Mouse (Mus musculus): ENCODE results near the gene Prr5l. TPM values are rescaled to one million over a fixed set of nuclear protein-coding genes. Genes with fewer than 3 reads are reported as not detected.

The Prr5l gene
- 5.7 and 6.8 TPM in 2 replicates for polyA plus RNA-seq (2015; fragmentation: Nextera tagmentation; extraction: Ambion mirVana)

DNA sequence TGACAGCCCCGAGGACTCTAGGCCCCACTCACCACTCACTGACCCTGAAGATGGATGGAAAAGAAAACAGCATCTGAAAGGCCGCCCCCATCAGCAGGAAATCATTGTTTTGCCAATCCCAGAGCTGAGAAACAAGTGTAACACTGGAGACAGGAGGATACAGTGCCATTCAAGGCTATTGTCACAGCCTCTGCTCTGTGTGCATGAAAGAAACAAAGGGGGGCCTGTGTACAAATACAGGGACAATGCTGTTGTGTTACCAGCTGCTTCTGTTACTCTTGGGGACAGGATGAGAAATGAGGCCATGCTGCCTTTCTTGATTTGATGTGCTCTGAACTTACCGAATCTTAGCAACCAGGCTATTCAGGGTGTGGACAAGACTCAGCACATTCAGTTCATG is at the start of gene Prr5l:
Gene Prr5l (minus strand): TSS at position 30 of the 400 bp plus-strand sequence.
- H3K27me3 ChIP-seq: peaks cover 29% of the 10 kb centered on the region
- WGBS: 10% methylated on average over 3 of the region's 3 CpGs
- H3K36me3 ChIP-seq: no peaks in the 10 kb centered on the region
- no peak within 1 kb of the TSS for H3K4me3 ChIP-seq
- 0 out of 2 replicates have a peak within 1 kb of the TSS, but pooled peaks have one; percentile 40 for H3K27ac ChIP-seq
- H3K9ac ChIP-seq: peak within 1 kb of the TSS; percentile 8; the same call in 1 of the 2 replicates
- H3K4me2 ChIP-seq: no peak within 1 kb of the TSS
- peaks cover 21% of the 10 kb centered on the region for H3K4me1 ChIP-seq (replicated peaks)
- no peak for ATAC-seq (ENCODE audit: low FRiP score)
- no peaks in the 10 kb centered on the region for H3K9me3 ChIP-seq

DNA sequence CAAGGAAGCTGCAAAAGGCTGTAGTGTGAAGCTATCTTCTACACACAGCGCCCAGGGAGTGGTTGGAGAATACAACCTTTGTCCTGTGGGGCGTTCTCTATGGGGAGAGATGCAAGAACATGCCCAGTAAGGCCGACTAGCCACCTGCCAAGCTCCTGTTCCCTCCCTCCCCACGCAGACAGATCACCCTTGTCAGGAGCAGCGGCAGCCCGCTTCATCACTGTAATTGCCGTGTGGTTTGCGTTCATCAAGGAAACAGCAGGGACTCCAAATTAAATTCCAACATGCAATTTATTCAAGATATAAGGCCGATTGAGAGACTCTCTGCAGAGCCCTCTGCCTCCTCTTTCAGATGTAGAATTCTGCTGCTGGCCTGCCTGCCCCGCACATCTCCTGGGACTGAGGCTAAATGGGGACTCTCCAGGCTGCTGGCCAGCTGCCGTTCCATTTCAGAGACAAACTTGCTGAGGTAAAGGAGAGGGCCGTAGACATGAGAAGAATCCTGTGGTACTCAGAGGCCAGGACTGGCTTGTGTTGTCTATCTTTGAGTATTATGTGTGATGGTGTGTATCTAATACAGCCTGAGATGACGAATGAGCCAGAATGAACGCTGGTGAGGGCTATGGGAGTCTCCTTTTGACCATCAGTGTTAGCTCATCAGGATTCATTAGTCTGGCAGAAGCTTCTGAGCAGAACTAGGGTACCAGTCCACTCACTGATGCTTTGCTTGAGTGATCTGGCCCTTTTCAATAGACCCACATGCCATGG is 49.5 kb upstream of the Prr5l start:
- no peaks in the 10 kb centered on the region for H3K9me3 ChIP-seq
- no peak overlapping the region for H3K4me3 ChIP-seq
- H3K27ac ChIP-seq: peak overlapping the region; percentile 84
- peak; percentile 81 for ATAC-seq (ENCODE audit: low FRiP score)
- H3K4me2 ChIP-seq: 0 out of 2 replicates have a peak overlapping the region, but pooled peaks have one; percentile 19
- H3K4me1 ChIP-seq (replicated peaks): peaks cover 18% of the 10 kb centered on the region
- no peaks in the 10 kb centered on the region for H3K27me3 ChIP-seq
- no peaks in the 10 kb centered on the region for H3K36me3 ChIP-seq
- WGBS: 51% methylated on average over 14 of the region's 14 CpGs
- peak overlapping the region; percentile 46; the same call in 1 of the 2 replicates for H3K9ac ChIP-seq

DNA sequence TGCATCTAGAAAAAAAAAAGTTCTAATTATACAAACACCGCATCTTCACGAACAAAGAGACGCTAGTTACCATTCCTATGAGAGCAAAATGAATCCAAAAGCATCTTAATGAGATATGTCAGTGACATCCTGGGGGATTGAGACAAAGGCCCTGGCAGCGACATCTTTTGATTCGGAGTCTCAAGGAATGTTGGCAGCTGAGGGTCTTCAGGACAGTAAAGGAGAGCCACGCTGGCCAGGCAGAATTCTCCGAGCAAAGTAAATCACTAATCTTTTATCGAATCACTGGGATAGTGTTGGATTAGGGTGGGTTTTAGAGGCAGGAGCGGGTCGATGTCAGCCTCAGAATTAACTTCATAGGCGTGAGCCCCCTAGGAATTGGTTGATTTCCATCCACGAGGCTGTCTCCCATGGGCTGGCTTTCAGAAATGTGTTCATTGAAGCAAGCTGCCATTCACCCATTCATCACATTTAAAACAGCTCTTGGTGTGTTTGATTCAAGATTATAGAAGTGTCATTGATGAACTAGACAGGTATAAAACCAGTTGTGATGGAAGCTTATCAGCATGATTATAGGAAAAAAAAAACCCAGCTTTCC is 42.9 kb upstream of the Prr5l start:
- Histone ChIP-seq H3K27me3 (no peaks in the 10 kb centered on the region), H3K4me2 (no peak overlapping the region), H3K9ac (no peak overlapping the region), H3K36me3 (no peaks in the 10 kb centered on the region), H3K4me1 (replicated peaks) (peaks cover 13% of the 10 kb centered on the region), H3K9me3 (no peaks in the 10 kb centered on the region), H3K27ac (peak overlapping the region; percentile 13; the same call in 1 of the 2 replicates), H3K4me3 (no peak overlapping the region)
- no peak for ATAC-seq (ENCODE audit: low FRiP score)
- 33% methylated on average over 12 of the region's 12 CpGs for WGBS

DNA sequence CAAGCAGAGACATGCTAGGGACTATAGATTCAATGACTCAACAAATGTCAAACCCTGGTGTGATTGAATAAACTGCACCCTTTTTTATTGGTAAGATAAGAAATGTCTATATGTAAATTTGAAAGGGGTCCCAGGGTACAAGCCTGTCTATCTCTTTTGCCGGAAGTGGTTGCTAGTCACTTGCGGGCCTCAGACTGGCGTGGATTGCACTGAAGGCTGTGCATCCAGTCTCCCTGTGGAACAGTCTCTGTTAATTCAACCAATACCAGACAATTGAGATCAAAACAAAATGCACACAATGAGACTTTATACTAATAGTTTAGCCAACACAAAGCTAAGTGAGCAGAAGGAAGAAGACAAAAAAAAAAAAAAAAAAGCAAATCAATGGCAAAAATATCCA is 42.4 kb upstream of the Prr5l start:
- Histone ChIP-seq H3K36me3 (no peaks in the 10 kb centered on the region), H3K9me3 (no peaks in the 10 kb centered on the region), H3K27me3 (no peaks in the 10 kb centered on the region), H3K27ac (no peak overlapping the region), H3K4me2 (no peak overlapping the region), H3K4me3 (no peak overlapping the region), H3K4me1 (replicated peaks) (peaks cover 18% of the 10 kb centered on the region), H3K9ac (no peak overlapping the region)
- 0 out of 2 replicates have a peak, but pooled peaks have one; percentile 52 for ATAC-seq (ENCODE audit: low FRiP score)
- 58% methylated on average over 3 of the region's 3 CpGs for WGBS

DNA sequence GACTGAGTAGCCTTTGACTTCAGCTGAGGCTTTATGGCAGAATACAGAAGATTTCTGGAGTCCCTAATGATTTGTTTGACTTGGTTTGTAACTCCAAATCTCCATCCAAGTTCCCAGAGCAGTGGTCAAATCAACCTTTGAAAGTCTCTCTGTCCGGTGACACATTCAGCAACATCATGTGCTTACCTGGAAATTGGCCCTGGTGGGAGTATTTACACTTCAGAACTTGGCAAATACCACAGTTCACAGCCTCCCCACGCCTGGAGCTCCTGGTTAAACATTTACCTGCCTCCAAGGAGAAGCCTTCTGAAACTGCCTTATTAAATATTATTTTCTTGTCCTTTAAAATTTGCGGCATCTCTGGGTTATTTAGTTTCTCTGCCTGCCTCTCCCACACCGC is 40.4 kb upstream of the Prr5l start:
- Histone ChIP-seq H3K36me3 (no peaks in the 10 kb centered on the region), H3K27ac (no peak overlapping the region), H3K4me2 (no peak overlapping the region), H3K4me3 (no peak overlapping the region), H3K27me3 (no peaks in the 10 kb centered on the region), H3K9me3 (no peaks in the 10 kb centered on the region), H3K9ac (no peak overlapping the region), H3K4me1 (replicated peaks) (peaks cover 30% of the 10 kb centered on the region)
- no peak for ATAC-seq (ENCODE audit: low FRiP score)
- 83% methylated on average over 4 of the region's 4 CpGs for WGBS

DNA sequence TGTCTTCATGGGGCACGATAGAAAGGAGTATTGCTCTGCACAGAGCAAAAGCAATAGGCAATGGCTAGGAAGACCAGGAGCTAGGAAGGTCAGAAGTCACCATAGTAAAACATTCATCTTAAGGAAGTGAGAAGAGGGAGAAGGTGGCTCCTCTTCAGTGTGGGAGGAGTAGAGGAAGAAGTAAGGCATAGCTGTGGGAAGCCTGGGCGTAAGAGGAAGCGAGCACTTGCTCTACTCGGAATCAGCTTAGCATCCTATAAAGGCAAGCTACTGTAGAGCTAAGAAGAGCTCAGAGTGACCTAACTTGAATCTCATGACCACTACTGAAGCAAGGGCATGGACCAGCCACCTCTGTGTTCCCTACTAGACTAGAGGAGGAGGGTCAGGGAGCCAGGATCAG is 39.5 kb upstream of the Prr5l start:
- Histone ChIP-seq H3K27ac (no peak overlapping the region), H3K4me2 (no peak overlapping the region), H3K27me3 (no peaks in the 10 kb centered on the region), H3K36me3 (no peaks in the 10 kb centered on the region), H3K4me1 (replicated peaks) (peaks cover 30% of the 10 kb centered on the region), H3K9me3 (no peaks in the 10 kb centered on the region), H3K4me3 (no peak overlapping the region), H3K9ac (no peak overlapping the region)
- no peak for ATAC-seq (ENCODE audit: low FRiP score)
- WGBS: 95% methylated on average over 4 of the region's 4 CpGs

DNA sequence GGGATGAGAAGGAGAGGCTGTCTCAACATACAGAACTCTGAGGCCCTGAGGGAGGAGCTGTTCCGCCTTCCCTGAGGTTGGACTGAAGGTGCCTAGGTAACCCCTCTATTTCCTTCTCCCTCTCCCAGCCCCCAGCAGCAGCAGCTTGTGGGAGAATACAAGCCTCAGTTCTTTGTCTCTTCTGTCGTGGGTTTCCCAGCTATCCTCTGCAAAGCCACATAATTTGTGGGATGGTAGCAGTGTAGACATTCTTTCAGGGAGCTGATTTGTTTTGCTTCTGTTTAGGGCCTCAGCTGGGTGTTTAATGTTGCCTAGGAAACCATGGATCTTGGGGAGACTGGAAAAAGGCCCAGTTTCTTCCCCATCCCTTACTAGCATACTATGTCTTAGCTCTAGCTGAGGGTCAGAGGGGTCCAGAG is 37.3 kb upstream of the Prr5l start:
- Histone ChIP-seq H3K4me1 (replicated peaks) (peaks cover 23% of the 10 kb centered on the region), H3K27me3 (no peaks in the 10 kb centered on the region), H3K36me3 (no peaks in the 10 kb centered on the region), H3K4me3 (no peak overlapping the region), H3K9me3 (peaks cover 4% of the 10 kb centered on the region), H3K9ac (no peak overlapping the region), H3K4me2 (no peak overlapping the region), H3K27ac (peak overlapping the region; percentile 81)
- ATAC-seq (ENCODE audit: low FRiP score): peak; percentile 77
- whole genome bisulfite sequencing: 31% methylated on average over 2 of the region's 2 CpGs

DNA sequence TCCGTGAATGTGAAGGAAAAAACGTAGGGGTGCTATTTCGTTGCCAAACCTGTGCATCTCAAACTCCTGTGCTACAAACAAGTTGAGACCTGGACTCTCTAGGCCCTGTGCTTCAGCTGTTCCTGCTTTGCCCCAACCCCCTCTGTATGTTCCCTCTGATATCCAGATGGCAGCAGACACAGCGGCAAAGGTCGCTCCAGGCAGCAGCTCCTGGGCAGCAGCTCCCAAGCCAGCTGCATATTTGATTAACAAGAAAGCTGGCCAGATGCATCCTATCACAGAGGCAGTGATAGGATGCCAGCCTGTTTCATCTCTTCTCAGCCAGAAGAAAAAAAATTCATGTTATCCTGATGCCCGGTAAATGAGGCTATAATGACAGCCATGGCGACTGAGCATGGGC is 35.7 kb upstream of the Prr5l start:
- ATAC-seq (ENCODE audit: low FRiP score): no peak
- 69% methylated on average over 7 of the region's 7 CpGs for WGBS
- H3K4me2 ChIP-seq: no peak overlapping the region
- 0 out of 2 replicates have a peak overlapping the region, but pooled peaks have one; percentile 15 for H3K27ac ChIP-seq
- no peaks in the 10 kb centered on the region for H3K27me3 ChIP-seq
- H3K9me3 ChIP-seq: peaks cover 4% of the 10 kb centered on the region
- no peak overlapping the region for H3K4me3 ChIP-seq
- H3K4me1 ChIP-seq (replicated peaks): peaks cover 18% of the 10 kb centered on the region
- H3K9ac ChIP-seq: no peak overlapping the region
- no peaks in the 10 kb centered on the region for H3K36me3 ChIP-seq

DNA sequence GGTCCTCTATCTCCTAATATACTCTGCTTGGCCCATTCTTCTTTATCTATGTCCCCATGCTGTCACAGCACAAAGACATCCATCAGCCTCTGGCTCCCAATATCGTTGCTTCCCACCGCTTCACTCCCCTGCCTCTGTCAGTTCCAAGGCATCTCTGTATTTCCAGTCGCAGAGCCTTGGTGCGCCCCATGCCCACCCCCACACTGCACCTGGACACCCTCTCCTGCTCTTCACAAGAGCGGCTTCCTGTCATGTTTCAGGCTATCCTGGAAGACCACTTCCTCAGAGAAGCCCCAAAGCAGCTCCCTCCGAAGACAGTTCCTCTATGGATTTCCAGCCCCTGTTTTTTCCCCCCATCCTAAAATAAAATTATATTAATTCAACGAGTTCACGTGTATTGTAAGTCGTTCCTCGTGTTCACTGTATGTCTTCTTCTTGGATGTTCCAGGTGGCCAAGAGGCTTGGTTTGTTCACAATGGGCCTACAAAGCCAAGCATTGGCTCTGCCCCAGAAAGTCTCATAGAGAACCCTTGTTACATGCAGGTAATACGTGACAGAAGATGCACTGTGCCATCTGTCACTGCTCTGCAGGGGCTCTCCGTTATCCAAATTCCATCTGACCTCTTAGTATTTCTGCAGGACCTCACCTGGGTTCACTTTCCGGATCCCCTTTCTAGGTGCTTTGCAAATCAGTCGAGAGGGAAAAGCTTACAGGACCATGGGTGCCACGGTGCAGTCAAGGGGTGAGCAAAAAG is 26.7 kb upstream of the Prr5l start:
- no peak overlapping the region for H3K27ac ChIP-seq
- no peak overlapping the region for H3K4me3 ChIP-seq
- 79% methylated on average over 15 of the region's 15 CpGs for WGBS
- peaks cover 8% of the 10 kb centered on the region; the same call in 1 of the 2 replicates for H3K36me3 ChIP-seq
- H3K4me1 ChIP-seq (replicated peaks): peaks cover 31% of the 10 kb centered on the region
- ATAC-seq (ENCODE audit: low FRiP score): no peak
- H3K27me3 ChIP-seq: no peaks in the 10 kb centered on the region
- H3K9me3 ChIP-seq: peaks cover 3% of the 10 kb centered on the region; the same call in 1 of the 2 replicates
- no peak overlapping the region for H3K9ac ChIP-seq
- H3K4me2 ChIP-seq: no peak overlapping the region

DNA sequence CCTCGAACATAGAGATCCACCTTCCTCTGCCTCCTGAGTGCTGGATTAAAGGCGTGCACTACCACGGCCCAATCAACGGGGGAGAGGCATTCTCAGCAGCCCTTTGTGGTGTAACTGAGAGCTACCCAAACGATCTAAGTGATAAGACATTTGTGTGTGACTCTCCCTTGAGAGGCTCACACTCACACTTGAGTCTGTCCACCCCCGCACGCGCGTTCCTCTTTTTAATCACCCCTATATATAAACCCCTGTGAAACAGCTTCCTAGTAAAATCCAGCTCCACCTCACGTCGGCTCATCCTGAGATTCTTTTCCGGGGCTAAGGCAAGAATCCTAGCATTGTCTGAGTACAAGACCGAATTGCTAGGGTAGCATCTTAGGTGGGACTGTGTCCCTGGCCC is 25.9 kb upstream of the Prr5l start:
- H3K36me3 ChIP-seq: peaks cover 8% of the 10 kb centered on the region; the same call in 1 of the 2 replicates
- no peak for ATAC-seq (ENCODE audit: low FRiP score)
- H3K9ac ChIP-seq: no peak overlapping the region
- no peak overlapping the region for H3K4me3 ChIP-seq
- H3K9me3 ChIP-seq: peaks cover 3% of the 10 kb centered on the region; the same call in 1 of the 2 replicates
- WGBS: 71% methylated on average over 13 of the region's 13 CpGs
- H3K27ac ChIP-seq: no peak overlapping the region
- H3K27me3 ChIP-seq: no peaks in the 10 kb centered on the region
- peaks cover 33% of the 10 kb centered on the region for H3K4me1 ChIP-seq (replicated peaks)
- H3K4me2 ChIP-seq: no peak overlapping the region

DNA sequence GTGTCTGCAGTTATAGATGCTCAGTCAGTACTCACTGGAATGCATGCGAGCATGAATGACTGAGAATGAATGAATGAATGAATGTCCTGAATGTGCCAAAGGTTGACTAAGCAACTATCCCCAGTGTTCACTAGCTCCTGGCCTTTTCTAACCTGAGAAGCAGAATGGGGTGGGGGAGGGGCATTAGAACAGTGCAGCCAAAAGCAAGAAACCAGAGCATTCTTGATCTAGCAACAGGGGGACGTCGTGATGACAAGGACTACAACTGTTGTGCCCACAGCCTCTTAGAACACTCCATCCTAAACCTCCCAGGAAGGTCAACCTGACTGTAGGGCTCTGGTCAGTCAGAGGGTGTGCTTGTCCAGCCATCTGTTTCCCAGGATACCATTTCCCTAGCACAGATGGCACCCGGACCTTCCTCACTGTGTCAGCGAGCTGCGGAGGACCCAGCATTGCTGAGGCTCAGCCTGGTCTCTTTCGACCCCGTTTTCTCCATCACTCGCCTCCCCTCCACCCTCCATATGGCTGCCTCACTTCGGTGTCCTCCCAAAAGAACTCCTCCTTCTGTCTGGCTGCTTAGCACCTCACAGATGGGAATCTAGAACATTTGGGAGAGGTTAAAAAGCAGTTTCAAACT is 24.7 kb upstream of the Prr5l start:
- Histone ChIP-seq H3K27me3 (no peaks in the 10 kb centered on the region), H3K9me3 (peaks cover 3% of the 10 kb centered on the region; the same call in 1 of the 2 replicates), H3K27ac (no peak overlapping the region), H3K4me2 (no peak overlapping the region), H3K4me3 (no peak overlapping the region), H3K36me3 (peaks cover 8% of the 10 kb centered on the region; the same call in 1 of the 2 replicates), H3K4me1 (replicated peaks) (peaks cover 33% of the 10 kb centered on the region), H3K9ac (no peak overlapping the region)
- ATAC-seq (ENCODE audit: low FRiP score): no peak
- 62% methylated on average over 10 of the region's 10 CpGs for WGBS

DNA sequence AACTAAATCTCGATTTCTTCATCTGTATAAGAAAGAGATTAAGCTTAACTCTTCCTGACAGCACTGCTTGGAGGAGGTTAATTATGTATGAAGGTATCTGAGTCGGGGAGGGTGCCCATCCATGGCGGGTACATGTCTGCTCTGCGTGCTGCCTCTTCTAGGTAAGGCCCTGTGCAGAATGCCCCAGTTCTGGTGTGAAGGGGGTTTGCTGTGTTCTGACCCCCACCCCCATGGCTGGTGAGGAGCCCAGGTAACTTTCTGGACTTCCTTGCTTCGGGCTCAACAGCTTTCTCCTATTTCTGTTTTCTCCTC is 23.5 kb upstream of the Prr5l start:
- Histone ChIP-seq H3K9ac (peak overlapping the region; percentile 58), H3K4me1 (replicated peaks) (peaks cover 38% of the 10 kb centered on the region), H3K36me3 (peaks cover 16% of the 10 kb centered on the region), H3K27me3 (no peaks in the 10 kb centered on the region), H3K9me3 (peaks cover 3% of the 10 kb centered on the region; the same call in 1 of the 2 replicates), H3K27ac (peak overlapping the region; percentile 52; the same call in 1 of the 2 replicates), H3K4me3 (no peak overlapping the region), H3K4me2 (no peak overlapping the region; the same call in 1 of the 2 replicates)
- WGBS: 58% methylated on average over 5 of the region's 5 CpGs
- peak; percentile 32 for ATAC-seq (ENCODE audit: low FRiP score)
